Mouse (Mus musculus) yolk sac, embryonic 10.5 days (tissue): ENCODE results near the gene Prtg.

ENCODE experiments used
- DNase-seq: peaks from one replicate; pipeline ENCODE4 v3.0.0-alpha.2; 2017; ENCODE audit warnings: low spot score

Gene Prtg

GRCm38 (mm10) chr9:72806731-72807419 is at the start of gene Prtg:
TSS of gene Prtg (plus strand) at chr9:72806874.
- peak; percentile 89 for DNase-seq

DNA sequence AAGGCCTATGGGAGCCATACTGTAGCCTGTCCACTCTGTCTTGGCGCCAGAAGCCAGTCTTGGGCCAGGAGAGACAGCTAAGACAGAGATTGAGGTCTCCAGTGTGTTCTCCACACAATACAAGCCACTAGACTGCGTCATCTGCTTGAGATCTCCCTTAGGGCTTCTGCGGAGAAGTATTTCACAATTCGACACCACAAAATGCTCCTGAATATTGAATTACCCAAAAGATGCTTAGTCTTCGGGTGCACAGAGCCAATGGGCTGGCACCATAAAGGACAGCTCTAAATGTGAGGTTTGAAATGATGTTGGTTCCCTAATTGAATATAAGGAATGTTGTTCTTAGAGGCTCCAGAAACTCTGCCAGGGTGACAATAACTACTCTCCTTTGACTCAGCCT is 49.5 kb upstream of the Prtg start:
- no peak for DNase-seq

DNA sequence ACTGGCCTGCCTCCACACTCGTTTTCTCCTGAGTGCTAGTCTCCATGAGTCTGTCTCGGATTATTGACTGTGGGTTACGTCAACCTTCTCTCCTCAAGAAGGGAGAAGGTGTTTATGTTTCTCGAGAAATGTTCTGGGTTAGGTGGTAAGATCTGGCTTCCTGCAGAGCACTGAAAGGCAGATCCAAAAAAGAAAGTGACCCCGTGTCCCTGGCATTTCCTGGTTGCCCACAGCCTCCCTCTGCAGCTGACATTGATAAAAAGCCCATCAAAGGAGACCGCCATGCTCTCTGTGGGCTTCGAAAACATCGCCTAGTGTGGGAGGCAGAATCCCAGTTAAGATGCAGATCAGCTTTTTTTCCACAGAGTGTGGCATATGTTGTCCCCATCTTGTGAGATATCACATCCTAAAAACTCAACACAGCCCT is 48.0 kb upstream of the Prtg start:
- no peak for DNase-seq

DNA sequence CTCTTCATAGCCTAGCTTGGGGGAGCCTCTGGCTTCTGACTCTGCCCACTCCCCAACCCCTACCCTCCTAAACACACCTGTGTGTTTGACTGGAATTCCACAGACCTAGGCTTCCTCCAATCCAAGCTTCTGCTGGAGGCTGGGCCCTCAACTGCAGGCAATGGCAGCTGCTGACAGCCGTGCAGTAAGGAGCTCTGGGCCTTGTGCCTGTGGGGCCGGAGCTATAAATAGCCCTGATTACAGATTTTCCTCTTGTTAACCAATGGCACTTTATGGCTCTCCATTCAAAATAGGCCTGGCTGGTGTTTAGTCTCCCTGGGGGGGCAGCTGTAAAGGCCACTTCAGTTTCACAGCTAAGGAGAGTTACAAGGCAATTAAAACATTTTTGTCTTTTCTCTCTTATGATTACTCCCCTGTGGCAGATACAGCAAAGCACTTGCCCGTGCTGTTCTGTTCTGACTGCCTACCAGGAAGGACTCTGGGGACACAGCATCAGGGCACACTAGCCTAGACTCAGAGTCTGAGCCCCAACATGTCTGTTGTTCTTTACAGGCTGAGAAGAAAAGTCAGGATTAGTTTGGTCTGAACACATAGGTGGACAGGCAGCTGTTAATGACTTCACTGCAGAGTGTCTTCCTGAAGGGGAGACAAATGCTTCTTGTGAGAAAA is 43.5 kb upstream of the Prtg start:
- no peak for DNase-seq

- peak; percentile 82 for DNase-seq
Measured at GRCm38 (mm10) chr9:72766789-72767349, 39.8 kb upstream of the Prtg start.

DNA sequence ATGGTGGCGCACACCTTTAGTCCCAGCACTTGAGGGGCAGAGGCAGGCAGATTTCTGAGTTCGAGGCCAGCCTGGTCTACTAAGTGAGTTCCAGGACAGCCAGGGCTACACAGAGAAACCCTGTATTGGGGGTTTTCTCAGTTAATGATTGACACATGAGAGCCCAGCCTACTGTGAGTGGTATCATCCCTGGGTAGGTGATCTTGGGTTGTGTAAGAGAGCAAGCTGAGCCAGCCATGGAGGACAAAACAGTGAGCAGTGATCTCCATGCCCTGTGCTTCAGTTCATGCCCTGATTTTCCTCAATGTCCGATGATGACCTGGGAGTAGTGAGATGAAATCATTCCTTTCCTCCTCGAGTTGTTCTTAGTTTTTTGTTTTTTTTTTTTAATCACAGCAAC is 31.7 kb upstream of the Prtg start:
- DNase-seq: no peak

DNA sequence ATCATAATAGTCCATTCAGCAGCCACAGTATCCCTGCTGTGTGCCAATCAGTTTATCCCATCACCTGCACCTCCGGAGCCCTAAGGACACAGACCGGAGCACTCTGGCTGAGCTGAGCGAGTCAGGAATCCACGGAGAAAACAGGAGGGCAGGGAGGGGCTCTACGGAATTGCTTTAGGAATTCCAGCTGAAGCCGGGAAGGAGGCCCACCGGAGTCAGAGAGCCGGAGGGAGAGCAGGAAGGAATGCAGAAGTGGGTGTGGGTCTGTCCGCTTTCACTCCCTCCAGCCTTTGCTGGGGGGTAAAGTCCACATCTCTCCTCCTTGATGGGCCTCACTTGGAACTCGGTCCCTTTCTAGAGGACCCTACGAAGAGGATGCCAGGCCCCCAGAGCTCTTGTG is 27.7 kb upstream of the Prtg start:
- DNase-seq: peak; percentile 53

GRCm38 (mm10) chr9:72779733-72780132 is 26.9 kb upstream of the Prtg start:
- peak; percentile 54 for DNase-seq

DNA sequence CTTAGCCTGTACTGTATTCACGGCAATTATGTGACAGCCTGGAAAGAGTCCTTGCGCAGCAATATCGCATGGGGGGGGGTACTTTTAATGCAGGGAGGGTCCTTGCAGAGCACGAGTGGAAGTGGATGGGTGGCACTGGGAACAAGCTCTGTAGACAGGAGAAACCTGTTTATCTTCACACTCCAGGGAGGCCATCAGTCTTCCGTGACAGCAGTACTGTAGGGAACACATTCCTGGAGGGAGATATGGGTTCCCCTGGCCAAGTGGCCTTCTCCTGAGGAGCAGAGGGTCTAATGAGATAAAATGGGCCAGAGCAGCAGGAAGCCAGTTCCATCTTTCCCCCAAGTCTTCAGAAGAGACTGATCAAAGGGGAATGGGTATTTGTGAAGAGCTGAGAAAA is 26.0 kb upstream of the Prtg start:
- no peak for DNase-seq

DNA sequence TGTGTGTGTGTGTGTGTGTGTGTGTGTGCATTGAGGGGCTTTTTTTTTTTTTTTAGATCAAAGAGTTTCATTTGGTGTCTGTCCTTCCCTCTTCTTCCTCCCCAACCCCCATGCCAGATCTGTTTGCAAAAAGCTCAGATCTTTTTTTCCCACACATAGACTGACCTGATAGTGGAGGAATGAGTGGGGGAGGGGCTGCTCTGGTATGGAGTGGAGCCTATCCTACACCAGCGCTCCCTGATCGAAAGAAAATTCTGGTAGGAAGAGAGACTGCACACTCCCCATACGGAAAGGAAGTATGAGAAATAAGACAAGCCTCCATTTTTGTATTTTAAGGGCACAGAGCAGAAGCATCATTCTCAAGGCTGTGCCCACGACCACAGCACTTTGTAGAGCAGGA is 25.2 kb upstream of the Prtg start:
- peak; percentile 47 for DNase-seq

GRCm38 (mm10) chr9:72782121-72782520 is 24.6 kb upstream of the Prtg start:
- peak; percentile 32 for DNase-seq

GRCm38 (mm10) chr9:72787732-72788131 is 18.9 kb upstream of the Prtg start:
- DNase-seq: no peak

- no peak for DNase-seq
Measured at GRCm38 (mm10) chr9:72790530-72791212, 16.0 kb upstream of the Prtg start.

- DNase-seq: no peak
Measured at GRCm38 (mm10) chr9:72791213-72791582, 15.5 kb upstream of the Prtg start.

DNA sequence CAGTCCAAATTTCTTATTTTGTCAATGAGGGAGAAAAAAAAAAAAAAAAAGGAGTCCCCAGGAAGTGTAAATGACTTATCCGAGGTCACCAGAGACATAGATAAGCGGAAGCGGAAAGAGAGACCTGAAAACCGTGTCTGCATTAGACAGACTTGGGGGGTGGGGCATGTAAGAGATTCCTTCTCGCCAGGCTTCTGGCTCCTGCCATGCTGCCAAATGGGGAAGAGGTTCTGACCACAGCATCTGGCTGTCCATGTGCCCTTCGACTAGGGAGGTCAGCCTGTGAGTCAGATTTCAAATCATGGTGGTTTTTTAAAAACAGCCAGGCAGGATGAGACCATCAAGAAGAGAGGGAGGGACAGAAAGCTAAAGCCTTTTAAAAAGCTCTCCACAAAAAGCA is 15.0 kb upstream of the Prtg start:
- peak; percentile 47 for DNase-seq

- DNase-seq: no peak
Measured at GRCm38 (mm10) chr9:72795243-72795642, 11.4 kb upstream of the Prtg start.

GRCm38 (mm10) chr9:72797136-72797621 is 9.5 kb upstream of the Prtg start:
- DNase-seq: no peak

- DNase-seq: no peak
Measured at GRCm38 (mm10) chr9:72803280-72803679, 3.4 kb upstream of the Prtg start.

GRCm38 (mm10) chr9:72806146-72806545 is 528 bp upstream of the Prtg start:
- no peak for DNase-seq

DNA sequence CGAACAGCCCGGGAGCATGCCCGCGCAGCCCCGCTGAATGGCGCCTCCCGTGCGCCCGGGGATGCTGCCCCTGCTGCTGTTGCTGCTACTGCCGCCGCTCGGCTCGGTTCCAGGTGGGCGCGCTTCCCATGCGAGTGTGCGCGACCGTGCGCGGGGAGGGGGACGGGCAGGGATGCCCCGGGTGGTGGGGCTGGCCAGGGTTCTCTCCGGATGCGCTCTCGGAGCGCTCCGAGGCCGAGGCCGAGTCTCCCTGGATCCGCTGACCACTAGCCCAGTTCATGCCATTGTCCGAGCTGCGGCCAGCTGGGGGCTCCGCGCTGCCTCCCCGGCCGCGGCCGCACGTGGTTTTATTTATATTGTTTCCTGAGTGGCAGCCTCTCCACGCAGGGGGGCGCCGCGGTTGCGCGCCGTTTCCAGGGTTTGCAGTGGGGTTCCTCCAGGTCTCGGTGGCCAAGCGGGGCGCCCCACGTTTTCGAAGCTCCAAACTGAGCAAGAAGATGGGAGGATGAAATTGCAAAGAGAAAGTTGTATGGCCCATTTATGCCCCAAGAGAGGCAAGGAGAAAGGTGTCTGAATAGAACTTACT is 839 bp downstream of the Prtg start:
- peak; percentile 77 for DNase-seq

DNA sequence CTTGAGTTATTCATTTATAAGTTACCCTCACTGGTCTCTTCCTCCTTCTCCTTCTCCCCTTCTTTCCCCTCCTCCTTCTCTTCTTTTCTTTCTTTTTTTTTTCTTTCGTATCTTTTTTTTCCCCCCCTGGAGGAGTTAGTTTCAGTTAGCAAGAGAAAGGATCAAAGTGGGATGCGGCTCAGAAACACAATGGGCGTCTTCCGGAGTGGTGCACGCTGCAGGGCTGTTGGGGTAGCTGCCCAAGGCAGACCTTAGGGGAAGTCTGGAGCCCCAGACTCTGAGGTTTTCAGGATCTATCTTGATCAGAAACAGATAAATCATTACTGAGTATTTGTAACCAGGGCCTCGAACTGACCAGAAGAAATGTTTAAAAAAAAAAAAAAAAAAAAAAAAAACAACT is 1.5 kb downstream of the Prtg start:
- DNase-seq: no peak

- no peak for DNase-seq
Measured at GRCm38 (mm10) chr9:72808586-72808985, 1.9 kb downstream of the Prtg start.
